Mouse (Mus musculus) bone marrow macrophage, adult 2 months (primary cell): Measurements from ENCODE around the gene Tmprss6. TPM values are rescaled to one million over a fixed set of nuclear protein-coding genes. Genes with fewer than 3 reads are reported as not detected.

Experiments used
- H3K27ac ChIP-seq: 2 replicates; pipeline ENCODE4 v1.5.1; 2012; ENCODE audit warnings: low read depth, low read length; ENCODE audit not compliant: insufficient read depth
- H3K4me1 ChIP-seq: 2 replicates; pipeline ENCODE4 v1.6.1; 2012; ENCODE audit warnings: low read length; ENCODE audit not compliant: control insufficient read depth, insufficient read depth
- H3K4me3 ChIP-seq: 2 replicates; pipeline ENCODE4 v1.5.1; 2012; ENCODE audit warnings: mild to moderate bottlenecking, low read length, moderate library complexity; ENCODE audit not compliant: insufficient read depth
- CTCF ChIP-seq: IDR thresholded peaks from 2 replicates; pipeline ENCODE4 v1.5.1; 2012; ENCODE audit warnings: low read depth, mild to moderate bottlenecking, low read length, moderate library complexity
- POLR2A ChIP-seq: IDR thresholded peaks from 2 replicates; pipeline ENCODE4 v1.6.1; 2012; ENCODE audit warnings: mild to moderate bottlenecking, low read depth, low read length, borderline replicate concordance
- polyA plus RNA-seq: library from polyadenylated mRNA; stranded (reverse); fragments of >200 nt; gene quantifications from 2 replicates; pipeline ENCODE4 v1.2.4, GENCODE M21; 2012; ENCODE audit not compliant: missing spikeins, insufficient read depth, insufficient read length

Tmprss6 gene
- not detected in 2 replicates for polyA plus RNA-seq

DNA sequence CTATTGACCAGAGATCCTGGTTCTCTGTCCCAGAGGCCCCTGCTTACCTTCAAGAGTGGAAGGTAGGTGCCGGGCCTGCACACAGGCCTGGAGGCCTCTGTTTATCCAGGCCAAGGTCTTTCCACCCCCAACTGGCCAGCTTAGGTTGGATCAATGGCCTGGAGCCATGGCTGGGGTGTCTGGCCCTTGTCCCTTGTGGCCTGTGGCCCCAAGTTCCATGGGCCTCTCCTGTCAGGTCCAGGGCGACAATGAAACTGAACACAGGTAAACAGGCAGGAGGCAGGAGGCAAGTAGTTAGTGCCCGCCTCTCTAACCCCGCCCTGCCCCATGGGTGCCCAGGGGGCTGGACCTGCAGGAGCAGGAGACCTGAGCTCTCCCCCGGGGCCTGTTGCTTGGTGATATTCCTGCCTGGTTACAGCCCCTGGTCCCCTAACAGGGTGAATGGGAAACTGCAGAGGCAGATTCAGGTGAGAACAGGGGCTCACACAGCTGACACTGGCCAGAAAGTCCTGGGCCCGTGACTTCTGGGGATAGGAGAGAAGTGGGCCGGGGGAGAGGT, at the start of gene Tmprss6:
Tmprss6 (minus strand) TSS at position 256 of the 559 bp plus-strand sequence.
- TF ChIP-seq POLR2A (no peak), CTCF (no peak)
- H3K4me3 ChIP-seq, result no peak within 1 kb of the TSS

DNA sequence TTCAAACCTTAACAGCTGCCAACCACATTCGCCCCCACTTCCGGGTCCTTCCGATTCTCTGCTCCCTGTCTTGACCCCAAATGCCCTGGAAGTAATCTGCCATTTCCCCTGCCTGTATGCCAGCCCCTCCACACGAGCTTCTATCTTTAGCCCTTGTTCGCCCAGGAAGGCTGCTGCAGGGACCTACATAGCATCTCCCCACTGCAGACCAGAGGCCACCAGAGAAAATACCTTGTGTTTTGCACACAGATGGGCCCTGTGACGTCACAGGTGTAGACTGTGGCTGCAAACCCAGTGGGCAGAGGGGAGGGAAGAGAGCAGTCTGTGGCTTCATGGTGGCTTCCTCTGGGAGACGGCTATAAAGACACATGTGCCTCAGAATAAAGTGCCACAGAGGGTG, 49.8 kb upstream of the Tmprss6 start:
- Histone ChIP-seq H3K27ac (no peak overlapping the region), H3K4me1 (no peaks in the 10 kb centered on the region), H3K4me3 (no peak overlapping the region)
- TF ChIP-seq CTCF (no peak), POLR2A (no peak)

More for the DNA sequence above, at the start of gene Tmprss6:
- H3K27ac ChIP-seq, result no peak within 1 kb of the TSS
- H3K4me1 ChIP-seq, result no peaks in the 10 kb centered on the region

DNA sequence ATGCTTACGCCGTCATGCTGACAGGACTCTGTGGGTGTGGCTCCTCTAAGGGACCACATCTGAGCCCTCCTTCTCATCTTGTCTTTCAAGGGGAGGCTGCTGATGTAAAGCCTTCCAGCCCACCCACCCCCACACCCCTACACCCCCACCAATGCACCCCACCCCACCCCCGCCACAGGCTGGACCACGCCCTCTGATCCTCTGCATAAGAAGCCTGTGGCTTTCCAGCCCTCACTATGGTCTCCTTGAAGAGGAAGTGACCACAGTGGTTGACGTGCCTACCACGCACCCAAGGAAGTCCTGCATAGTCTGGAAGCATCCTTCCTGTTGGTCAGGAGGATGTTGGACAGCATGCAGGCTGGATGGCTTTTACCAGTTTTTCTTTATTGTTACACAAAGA, 47.3 kb upstream of the Tmprss6 start:
- Histone ChIP-seq H3K27ac (no peak overlapping the region), H3K4me1 (no peaks in the 10 kb centered on the region), H3K4me3 (no peak overlapping the region)
- no peak for TF ChIP-seq CTCF
- no peak for TF ChIP-seq POLR2A

DNA sequence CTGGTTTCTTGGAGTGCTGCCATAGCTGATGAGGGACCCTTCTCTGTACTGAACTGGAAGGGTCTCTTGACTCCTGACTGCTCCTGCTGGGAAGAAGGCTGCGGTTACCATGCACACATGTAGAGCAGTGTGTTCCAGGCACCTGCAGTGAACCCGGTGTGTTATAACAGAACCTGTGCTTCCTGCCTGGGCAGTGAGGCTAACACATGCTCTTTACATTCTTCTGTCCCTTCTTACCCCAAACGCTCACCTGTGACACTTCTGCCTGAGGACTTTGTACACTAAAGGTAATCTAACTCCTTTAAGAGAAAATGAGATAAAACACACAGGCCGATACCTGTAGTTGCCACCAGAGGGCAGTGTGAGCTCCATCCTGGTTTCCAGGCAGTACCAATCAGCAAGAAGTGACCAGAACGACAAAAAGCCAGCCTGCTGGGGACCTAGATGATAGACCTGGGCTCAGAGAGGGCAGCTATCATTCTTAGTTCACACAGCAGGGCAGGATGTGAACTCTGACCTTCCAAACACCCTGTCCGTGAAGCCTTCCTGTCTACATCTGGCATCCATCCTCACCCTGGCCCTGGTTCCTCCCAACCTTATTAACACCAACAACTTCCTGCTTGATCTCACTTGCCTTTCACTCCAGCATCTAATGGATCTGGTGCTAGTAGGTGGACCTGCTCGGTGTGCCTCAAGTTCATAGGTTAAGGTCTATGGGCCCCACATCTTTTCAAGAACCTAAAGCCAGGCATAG, 46.1 kb upstream of the Tmprss6 start:
- Histone ChIP-seq H3K4me3 (no peak overlapping the region), H3K27ac (no peak overlapping the region), H3K4me1 (no peaks in the 10 kb centered on the region)
- no peak for TF ChIP-seq POLR2A
- peak; percentile 66 for TF ChIP-seq CTCF

DNA sequence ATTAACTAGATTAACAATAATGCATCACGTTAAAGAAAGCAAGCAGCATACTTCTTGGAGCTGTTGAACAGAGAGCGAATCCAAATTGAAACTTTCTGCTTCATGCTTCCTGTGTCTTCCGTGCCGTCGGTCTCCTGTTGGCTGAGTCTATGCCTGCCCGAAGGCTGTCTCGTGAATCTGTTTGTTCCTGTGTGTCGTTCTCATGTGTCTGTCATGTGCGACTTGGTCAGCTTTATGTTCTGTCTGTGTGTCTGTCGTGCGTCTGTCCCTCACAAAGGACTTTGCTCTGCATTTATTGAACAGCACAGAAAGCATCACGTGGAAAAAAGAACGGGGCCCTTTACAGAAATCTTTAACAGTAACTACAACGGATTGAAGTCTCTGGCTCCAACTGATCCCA, 44.6 kb upstream of the Tmprss6 start:
- no peak overlapping the region for H3K4me3 ChIP-seq
- H3K27ac ChIP-seq, result no peak overlapping the region
- no peaks in the 10 kb centered on the region for H3K4me1 ChIP-seq
- TF ChIP-seq CTCF, result no peak
- TF ChIP-seq POLR2A, result no peak

DNA sequence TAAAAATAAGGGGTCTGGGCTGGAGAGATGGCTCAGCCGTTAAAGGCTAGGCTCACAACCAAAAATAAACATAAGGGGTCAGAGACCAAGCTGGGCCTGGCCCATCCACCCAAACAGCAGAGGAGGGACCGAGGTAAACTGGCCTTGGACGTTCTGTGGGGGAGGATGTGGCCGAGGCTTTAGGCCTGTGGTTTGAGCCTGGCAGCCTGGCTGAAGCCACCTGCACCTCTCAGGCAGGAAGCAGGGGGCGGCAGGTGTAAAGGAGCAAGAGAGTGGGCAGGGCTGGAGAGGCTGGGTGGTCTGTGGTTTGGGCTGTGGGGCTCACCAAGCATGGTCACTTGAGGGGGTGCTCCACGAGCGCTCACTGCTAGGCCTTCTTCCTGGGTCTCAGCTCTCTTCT, 43.5 kb upstream of the Tmprss6 start:
- Histone ChIP-seq H3K4me1 (no peaks in the 10 kb centered on the region), H3K27ac (no peak overlapping the region), H3K4me3 (no peak overlapping the region)
- TF ChIP-seq POLR2A (no peak), CTCF (no peak)

DNA sequence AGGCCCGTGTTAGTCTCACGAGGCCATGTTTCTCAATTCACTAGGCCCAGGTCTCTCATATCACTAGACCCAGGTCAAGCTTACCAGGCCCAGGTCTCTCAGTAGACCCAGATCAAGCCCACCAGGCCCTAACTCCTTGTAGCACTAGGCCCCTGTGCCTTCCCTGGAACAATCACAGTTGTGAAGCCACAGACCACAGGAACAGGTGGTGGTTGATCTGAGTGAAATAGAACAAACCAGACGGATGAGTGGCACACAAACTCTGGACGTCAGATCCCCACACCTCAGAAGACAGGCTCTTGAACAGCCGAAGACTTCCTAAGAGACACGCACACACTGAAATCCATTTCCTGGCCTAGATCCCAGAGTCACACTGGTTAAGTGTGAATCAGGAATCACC, 42.3 kb upstream of the Tmprss6 start:
- Histone ChIP-seq H3K4me3 (no peak overlapping the region), H3K27ac (no peak overlapping the region), H3K4me1 (no peaks in the 10 kb centered on the region)
- TF ChIP-seq POLR2A, result no peak
- no peak for TF ChIP-seq CTCF

DNA sequence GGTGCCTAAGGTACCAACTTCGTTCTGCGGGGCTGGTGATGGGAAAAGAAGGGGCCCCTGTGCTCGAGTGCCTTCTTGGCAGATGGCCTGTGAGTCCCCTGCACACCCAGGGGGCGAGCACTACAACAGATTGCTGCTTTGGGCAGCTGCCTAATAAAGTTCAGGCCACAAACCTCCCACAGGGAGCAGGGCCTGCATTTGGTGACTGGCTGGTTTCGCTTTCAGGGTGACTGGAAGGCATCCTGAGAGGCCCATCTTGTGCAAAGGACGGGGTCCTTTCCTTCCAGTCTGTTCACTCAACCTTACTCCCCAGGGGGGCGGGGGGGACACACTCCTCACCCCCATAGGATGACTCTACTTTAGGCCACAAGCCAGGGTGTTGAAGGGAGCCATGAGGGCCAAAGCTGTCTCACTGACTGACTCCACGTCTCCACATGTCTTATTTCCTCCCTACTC, 41.7 kb upstream of the Tmprss6 start:
- H3K4me3 ChIP-seq, result no peak overlapping the region

DNA sequence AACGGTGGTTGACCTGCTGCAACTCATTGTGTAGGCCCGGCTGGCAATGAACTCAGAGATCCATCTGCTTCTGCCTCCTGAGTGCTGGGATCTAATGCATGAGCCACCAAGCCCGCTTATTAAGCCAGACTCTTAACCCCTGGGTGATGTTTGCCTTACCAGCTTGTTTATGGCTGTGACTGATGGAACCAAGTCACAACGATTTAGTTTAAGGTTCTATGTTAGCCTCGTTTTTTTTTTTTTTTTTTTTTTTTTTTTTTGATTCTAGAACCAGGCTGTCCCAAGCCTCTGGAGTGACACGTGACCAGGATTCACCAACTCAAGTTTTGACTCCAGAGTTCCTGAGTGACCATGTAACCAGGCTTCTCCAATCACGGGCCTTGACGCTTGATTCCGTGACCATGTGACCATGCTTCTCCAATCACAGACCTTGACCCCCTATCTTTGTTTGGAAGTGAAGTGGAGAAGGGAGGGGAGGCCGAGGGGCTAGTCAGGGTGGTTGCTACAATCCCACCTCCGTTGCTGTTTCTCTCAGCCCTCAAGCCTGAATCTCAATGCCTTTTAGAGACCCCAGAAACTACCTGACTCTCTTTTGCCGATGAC, 41.0 kb upstream of the Tmprss6 start:
- H3K4me1 ChIP-seq, result no peaks in the 10 kb centered on the region
- H3K4me3 ChIP-seq, result no peak overlapping the region
- TF ChIP-seq POLR2A (no peak), CTCF (no peak)
- H3K27ac ChIP-seq, result no peak overlapping the region

More for the DNA sequence above, 41.7 kb upstream of the Tmprss6 start:
- Histone ChIP-seq H3K27ac (no peak overlapping the region), H3K4me1 (no peaks in the 10 kb centered on the region)
- no peak for TF ChIP-seq CTCF
- no peak for TF ChIP-seq POLR2A

DNA sequence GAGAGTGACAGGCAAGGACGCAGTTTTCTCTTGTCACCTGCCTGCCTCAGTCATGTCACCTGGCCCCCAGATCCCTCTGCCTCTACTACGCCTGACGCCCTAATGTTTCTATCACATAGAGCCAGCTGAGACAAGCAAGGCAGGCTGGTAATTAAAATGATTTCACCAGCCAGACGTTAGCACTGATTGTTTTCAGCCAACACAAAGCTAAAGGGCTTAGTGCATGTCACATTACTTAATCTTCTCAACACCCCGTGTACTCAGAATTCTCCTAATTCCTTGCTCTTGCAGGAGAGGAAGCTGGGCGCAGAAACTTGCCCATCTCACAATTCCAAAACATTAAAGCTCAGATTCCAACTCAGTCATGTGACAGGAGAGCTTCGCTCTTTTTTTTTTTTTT, 40.0 kb upstream of the Tmprss6 start:
- no peak overlapping the region for H3K27ac ChIP-seq
- TF ChIP-seq CTCF (no peak), POLR2A (no peak)
- H3K4me1 ChIP-seq, result no peaks in the 10 kb centered on the region
- no peak overlapping the region for H3K4me3 ChIP-seq

DNA sequence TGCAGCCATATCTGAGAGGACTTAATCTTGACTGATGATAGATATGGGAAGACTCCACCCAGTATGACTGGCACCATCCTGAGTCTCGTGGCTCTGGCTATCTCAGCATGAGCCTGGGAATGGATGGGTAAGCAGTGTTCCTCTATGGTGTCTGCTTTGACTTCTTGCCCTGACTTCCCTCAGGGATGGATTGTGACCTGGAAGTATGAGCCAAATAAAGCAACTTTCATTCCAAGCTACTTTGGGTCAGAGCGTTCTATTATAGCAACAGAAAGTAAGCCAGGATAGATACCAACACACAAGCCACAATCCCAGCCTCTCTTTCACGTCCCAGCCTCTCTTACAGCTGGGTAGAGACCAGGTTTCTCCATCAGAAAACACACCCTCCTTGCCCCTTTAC, 37.1 kb upstream of the Tmprss6 start:
- no peak for TF ChIP-seq CTCF
- TF ChIP-seq POLR2A, result no peak
- Histone ChIP-seq H3K4me3 (no peak overlapping the region), H3K27ac (no peak overlapping the region), H3K4me1 (no peaks in the 10 kb centered on the region)
